Mouse (Mus musculus) c-Kit-positive CD71-positive TER-119-positive erythroid progenitor cells, embryonic 14.5 days (primary cell): ENCODE data around the gene Blm.
"Not testable (repeated sequence)": the region's sequence is repeated elsewhere in the genome, so short reads cannot be mapped to it uniquely, and the experiment has no call there.

Experiments
- DNase-seq: peaks from one replicate; pipeline ENCODE4 v3.0.0-alpha.2; 2013; ENCODE audit warnings: low spot score

Gene Blm

DNA sequence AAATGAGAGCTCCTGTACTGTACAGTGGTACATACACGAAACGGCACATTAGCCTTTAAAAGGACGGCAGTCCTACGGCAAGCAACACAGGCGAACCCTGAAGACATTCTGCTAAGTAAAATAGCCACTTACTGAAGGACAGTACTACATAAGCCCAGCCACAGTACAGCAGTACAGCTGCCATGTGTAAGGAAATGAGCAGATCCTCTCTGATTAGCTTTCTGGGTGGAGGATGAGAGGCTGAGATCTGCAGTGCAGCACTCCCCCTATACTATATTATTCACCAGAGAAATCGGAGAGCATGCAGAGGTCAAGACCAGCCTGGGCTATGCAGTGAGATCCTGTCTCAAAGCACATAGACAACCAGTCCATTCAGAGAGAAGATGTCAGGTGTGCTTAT, 3.8 kb downstream of the Blm start:
- no peak for DNase-seq

DNA sequence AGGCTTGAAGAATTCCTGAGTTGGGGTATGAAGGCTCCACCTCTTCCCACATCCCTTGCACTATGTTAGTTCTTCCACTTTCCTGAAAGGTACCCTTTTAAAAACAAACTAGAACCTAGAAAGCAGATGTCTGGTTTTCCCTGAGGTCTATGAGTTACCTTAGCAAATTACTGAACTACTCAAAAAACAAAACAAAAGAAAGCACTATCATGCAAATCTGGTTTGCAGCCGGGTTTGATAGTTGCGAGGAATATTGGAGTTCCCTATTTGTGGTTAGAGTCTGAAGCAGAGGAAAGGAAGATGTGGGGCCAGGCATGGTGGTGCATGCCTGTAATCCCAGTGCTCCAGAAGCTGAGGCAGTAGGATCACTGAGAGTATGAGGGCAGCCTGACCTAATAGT, 4.3 kb downstream of the Blm start:
- no peak for DNase-seq

DNA sequence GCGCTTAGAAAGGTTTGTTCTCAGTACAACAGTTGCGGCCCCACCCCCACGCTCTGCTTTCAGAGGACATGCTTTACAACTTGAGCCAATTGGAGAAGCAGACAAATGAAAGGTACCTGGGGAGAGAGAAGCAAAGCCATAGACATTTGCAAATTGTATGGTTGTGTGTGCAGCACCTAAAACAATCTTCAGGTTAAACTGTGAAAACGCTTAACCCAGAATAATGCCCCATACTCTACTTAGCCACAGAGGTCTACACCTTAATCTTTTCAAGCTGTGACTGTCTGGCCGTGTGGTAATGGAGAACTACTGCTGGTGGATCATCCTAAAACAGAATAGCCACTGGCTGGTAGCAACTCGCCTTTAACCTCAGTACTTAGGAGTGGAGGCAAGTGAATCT, 8.2 kb downstream of the Blm start:
- DNase-seq: no peak

DNA sequence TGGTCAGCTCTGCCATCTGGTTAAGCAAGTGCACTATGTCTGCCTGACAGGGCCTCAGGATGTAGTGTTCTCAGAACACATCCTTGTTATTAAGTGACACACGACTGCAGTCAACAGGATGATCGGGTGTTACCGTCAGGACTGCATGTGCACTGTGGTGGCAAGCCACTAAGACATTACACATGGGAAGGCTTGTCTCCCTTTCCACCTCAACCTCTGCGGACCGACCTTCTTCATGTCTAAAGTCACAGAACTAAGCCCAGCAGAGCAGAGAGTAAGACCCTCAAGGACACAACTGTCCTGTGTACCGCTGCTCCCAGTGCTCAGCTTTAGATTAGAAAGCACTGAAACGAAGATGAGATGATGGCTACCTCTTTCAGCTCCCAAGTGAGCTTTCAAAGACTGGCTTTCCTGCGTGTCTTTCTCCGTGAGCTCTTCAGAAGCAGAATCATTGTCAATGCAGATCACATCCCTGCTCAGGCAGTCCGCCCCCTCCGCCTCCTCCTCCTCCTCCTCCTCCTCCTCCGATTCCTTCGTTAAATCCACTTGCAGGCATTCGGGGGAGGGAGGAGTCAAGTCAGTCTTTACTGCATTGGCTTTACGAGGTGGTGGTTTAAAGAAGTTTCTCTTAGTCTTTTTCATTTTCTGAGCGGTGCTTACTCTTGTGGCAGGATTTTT, 22.4 kb downstream of the Blm start:
- no peak for DNase-seq

DNA sequence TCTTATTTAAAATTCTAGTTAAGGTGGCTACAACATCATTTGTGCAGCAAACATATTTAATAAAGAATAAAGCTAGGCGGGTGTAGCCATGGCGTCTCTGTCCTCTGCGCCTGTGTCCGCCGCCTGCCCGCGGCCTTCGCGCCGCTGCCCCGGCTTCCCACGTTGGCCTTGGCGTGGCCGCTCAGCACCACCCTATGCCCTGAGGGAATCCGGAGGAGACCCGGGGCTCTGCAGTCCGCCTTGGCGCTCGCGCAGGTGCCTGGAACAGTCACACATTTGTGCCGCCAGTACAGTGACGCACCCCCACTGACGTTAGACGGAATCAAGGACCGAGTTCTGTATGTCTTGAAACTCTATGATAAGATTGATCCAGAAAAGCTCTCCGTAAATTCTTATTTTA, 27.2 kb downstream of the Blm start:
- DNase-seq: not testable (repeated sequence)

DNA sequence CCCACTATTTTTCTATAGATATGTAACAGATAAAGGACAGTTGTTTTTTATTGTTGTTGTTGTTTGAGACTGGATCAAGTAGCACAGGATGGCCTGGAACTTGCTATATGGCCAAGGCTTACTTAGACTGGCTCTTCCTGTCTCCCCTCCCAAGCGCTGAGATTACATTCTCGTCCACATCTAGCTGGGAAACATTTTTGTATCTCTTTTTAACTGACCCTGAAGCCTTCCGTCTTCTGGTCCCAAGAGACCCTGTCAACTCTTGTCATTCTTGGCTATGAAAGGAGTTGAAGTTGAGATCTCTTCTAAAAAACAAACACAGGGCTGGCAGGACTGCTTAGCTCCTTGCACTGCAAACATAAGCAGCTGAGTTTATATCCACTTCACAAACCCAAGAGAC, 28.9 kb downstream of the Blm start:
- no peak for DNase-seq

DNA sequence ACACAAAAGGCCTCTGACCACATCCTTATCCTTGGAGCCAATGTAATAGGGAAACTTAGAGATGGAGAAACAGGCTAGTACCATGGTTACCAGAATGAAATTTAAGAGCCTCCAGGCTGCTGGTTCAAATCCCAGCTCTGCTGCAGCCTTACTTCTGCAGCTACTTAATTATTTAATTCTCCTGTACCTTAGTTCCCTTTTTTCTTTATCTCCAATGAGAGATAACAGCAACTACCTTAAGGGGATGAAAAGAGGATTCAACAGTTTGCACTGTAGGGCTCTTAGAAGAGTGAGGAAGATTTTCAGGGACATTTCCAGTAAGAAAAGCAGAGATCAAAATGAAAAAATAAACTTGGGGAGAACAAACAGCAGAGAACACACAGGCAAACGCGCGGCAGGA, 30.0 kb downstream of the Blm start:
- no peak for DNase-seq

DNA sequence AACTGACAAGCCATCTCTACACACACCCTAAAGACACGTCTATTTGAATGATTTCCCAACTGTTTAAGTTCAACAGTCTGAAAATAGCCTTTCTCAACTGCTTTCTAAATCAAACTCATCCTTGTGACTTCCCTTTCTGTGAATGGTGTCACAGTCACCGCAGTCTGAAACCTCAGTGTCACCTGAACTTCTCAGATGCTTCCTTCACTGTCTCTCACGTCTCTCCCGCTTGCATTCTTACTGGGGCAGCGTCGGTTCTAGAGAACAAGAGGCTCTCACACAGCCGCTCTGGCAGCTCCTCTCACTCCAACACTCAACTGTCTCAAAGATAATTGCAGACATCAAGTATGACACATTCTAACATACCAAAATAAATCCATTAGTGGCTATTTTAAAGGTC, 33.9 kb downstream of the Blm start:
- DNase-seq: no peak

DNA sequence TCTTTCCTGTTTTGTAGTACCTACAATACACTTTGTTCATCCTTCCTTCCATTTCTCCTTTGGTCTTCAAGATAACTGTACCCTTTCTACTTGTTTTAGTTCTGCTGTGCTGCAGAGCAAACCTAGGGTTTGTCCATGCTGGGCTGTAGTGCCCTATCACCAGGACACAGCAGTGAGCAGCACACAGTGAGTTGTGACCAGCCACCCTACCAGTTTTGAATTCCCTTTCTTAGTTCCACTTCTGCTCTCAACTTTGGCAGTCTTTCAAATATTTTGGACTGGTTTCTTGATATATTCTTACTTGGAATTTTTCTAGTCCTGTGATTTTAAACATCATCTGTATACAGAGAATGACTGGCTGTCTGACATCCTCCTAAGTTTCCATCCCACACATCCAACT, 34.8 kb downstream of the Blm start:
- DNase-seq: no peak

DNA sequence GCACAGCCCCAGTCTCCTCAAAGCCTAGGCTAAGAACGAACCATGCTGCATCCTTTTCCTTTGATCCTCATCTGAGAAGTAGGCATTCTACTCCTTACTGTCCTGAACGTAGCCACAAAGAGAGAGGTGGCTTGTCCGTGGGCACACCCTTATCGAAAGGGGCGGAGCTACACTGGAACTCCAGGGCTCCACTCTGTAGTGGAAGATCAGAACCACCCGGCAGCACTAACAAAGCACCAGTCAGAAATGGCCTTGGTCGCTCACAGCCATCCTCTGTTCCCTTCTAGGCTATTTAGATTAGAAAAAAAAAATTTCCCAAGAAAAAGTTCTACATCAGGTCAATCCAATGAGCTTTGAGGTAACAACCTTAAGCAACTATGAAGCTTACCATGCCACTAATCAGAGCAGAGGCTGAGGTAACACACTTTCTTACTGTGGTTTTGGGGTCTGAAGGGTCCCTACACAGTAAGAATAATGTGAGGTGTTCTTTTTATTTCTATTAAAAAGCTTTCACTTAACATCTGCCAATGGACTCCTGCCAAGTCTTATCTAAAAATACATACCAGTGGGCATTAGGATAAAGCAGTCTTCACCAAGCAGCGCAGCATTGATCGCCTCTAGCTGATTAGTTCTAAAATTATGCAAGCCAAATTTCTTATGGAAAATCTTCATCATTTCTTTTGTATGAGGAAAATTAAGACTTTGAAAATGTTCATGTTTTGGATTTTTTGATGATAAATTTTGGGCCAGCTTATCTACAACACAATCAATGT, 35.5 kb downstream of the Blm start:
- peak; percentile 33 for DNase-seq

DNA sequence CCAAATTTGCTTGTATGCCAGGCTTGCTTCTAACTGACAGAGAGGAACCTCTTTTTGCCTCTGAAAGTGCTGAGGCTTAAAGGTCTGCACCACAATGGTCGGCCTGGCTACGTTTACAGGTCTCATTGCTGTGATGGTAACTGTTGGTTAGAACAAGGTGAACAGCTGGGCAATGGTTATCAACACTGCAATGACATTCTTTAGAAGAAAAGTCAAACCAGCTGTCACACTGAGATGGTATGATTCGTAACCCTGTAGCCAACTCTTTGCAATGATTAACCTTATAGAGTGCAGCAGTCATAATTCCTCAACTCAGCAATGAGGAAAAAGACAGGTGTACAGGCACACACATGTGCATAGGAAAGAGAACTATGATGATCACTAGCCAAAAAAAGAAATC, 38.3 kb downstream of the Blm start:
- no peak for DNase-seq

DNA sequence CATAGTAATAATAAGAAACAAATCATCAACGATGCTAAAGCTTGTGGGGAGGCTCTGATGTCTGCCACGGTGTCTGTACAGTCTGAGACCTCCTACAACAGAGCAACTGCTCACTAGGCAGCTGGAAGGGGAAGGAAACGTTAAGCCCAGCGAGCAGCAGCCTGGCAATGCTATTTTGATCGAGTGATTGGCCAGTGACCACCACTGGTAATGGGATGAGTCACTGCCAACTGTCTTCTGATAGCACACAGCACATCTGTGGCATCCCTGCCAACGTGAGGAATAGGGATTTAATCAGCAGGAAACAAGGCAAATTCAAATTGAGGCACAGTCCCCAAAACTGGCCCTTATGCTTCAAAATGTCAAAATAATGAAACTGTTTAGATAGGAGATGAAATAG, 39.7 kb downstream of the Blm start:
- DNase-seq: no peak

DNA sequence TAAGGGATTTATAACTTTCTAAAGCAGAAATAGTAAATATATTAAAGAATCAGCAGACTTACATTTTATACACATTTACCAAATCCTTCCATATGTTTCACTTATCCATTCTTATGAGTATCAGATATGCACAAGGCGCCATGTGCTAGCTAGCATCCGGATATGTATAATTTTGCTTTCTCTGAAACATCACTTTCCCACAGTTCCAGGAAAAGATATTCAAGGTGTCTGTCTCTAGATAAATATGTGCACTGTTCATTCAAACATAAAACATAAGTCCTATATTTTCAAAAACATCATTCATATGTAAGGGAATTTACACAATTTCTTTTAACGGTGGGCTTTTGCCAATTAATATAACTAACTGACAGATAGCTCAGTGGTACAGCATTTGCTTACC, 42.9 kb downstream of the Blm start:
- peak; percentile 62 for DNase-seq

DNA sequence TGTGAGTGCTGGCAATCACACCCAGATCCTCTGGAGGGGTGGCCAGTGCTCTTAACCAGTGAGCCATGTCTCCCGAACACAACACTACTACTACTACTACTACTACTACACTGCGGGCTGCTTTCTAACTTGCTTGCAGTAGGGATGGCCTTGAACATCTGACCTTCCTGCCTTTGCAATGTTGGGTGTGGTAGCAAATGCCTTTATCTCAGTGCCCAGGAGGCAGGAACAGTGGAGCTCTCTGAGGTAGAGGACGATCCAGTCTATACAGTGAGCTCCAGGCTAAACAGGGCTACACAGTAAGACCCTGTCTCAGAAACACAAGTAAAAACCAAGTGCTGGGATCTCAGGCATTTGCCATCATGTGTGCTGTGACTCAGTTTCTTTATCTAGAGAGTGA, 43.8 kb downstream of the Blm start:
- DNase-seq: peak; percentile 68

DNA sequence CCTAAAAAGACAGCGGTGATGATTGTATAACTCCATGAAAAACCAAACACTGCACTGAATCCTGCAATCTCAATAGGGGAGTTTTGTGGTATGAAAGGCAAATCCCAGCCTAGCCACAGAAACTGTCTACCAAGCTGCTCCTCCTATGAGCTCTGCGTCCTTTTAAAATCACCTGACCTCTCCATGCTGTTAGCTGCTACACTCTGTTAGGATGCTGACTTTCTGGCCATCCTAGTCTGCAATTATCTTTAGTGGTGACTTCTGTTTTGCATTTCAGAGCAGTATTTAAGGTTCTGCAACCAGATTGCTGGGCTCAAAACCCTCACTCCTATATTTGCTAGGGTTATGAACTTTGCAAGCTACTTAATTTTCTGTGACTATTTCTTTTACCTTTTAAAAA, 44.6 kb downstream of the Blm start:
- no peak for DNase-seq

DNA sequence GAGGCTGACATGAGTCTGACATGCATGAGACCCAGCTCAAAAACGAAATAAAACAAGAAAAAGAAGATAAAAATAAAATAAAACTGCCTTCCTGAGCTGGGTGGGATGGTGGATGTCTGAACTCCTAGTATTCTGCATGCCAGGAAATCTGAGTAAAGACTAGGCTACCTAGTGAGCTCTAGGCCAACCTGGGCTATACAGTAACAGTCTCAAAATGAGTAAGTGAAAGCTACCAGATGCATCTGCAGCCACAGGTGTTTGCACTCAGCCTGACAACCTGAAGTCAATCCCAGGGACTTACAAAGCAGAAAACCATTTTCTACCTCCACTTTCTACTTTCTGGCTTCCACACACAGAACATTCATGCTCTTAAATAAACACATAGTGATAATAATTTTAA, 45.5 kb downstream of the Blm start:
- DNase-seq: no peak

DNA sequence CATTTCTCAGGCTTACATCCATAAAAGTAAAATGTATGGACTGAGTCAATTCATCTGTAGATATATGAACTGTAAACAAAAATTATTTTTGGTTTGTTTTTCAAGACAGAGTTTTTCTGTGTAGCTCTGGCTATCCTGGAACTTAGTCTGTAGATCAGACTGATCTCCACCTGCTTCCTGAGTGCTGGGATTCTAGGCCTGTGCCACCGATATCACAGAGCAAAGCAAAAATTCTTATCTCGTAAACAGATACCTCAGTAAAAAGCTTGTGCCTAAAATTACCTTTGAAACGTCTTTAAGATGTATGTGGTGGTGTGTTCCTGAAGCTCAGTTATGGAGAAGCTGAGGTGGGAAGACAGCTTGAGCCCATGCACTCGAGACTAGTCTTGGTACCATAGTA, 47.7 kb downstream of the Blm start:
- DNase-seq: no peak

DNA sequence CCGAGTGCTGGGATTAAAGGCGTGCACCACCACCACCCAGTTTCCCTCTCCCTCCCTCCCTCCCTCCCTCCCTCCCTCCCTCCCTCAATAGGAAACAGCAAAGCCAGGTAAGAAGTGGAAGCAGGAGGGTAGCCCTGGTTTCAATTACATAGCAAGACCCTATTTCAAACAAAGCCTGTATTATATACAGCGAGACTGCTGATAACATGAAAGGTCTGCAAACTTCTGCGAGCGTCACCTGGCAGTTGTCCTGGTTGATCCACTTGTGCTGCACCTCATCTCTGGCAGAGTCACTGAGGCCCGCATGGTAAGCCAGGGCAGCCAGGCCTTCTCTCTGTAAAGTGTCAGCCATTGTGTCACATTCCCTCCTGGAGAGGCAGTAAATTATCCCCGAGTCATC, 54.8 kb downstream of the Blm start:
- no peak for DNase-seq

DNA sequence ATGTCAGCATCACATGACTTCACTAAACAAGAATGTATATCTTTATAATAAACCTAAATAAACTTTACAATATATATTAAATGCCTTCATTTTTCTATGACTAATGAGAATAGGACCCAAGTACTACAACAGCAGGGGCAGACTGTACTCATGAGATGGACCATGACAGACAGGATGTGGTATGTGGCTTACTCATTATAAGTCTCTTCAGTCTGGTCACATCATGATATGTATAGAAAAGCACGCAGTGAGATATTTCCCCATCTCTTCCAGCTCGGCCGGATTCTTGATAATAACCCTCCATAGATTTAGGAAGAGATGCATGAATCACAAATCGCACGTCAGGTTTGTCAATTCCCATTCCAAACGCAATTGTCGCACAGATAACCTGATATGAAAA, 61.1 kb downstream of the Blm start:
- DNase-seq: no peak

DNA sequence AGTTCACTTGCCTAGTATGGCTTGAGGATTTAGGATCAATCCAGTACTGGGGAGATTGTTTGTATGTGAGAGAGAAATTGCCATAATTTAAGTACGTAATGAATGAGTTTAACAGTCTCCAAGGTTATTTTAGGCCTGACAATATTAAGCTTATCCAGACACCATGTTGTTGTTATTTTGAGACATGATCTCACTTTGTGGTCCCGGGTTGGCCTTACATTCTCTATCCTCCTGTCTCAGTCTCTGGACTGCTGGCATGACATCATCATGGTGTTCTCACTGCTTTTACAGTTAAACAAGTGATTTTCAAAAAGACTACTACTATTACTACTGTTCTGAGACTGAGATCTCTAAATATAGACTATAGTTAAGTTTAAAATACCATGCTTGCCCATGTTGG, 66.1 kb downstream of the Blm start:
- DNase-seq: no peak

DNA sequence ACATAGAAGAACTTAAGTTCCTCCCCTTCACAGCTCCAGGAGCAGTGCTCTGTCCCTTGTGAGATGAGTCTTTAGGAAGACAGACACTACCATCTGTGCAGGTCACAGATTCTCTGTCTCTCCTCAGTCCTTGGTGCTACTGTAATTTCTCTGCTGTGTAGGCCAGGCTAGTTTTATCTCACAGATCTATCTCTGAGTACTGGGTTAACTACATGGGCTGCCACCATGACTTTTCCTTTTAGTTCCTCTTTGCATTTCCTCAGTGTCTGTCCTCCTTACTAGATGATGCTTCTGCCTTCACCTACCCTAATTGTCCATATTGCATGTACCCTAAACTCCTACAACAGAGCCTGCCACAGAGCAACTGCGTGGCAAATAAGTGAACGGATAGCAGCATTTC, 67.6 kb downstream of the Blm start:
- DNase-seq: no peak

DNA sequence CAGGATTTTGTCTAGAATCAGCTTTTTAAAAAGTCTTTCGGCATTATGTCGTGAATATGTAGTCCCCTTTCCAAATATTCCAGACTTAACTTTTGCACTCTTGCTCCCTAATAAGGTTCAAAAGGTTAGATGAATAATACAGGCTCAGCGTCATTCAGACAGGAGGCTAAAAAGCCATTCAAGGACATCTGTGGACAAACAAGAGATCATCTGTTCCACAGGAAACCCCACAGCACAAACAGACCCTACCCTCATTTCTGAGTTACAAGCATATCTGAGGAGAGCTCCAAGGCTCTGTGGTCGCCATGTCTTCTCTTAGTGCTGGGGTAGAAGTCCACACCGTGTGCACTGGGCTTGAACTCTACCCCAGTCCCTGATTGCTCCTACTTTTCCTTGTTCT, 70.1 kb downstream of the Blm start:
- no peak for DNase-seq

DNA sequence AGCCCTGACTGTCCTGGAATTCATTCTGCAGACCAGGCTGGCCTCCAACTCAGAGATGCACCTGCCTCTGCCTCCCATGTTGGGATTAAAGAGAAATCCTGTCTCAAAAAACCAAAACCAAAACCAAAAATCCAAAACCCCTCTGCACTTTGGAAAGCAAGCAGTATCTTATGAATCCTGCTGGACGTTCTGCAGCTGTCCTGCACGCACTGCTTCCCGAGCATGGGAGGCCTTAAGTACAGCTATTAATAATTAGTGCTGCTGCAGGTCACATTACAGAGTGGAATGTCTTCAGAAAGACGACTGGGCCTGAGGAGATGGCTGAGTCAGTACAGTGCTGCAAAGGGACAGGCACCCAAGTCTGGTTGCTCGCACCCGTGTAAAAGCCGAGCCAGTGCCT, 73.0 kb downstream of the Blm start:
- DNase-seq: no peak

DNA sequence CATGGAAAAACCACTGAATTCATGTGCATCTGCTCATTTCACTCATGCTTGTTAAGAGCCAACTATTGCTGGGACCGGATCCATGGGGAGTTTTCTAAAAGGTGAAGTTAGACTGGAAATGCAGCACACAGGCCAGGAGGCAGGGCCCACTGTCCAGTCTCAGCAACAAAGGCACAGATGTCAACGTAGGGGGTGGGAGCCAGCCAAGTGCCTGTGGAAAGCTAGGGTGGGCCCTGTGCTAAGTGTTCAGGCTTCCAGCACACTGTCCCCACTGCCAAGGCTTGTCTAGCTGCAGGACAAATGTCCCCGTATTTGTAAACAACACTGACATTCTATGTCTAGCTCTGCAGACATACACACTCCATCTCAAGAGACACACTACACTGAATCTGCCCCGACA, 74.0 kb downstream of the Blm start:
- DNase-seq: no peak
